Mouse (Mus musculus) testis, adult 2 months (tissue): ENCODE data around the gene Crtc3.

Experiments used
- CTCF ChIP-seq: fragments of 200-500 bp; IDR thresholded peaks from 2 replicates; pipeline ENCODE4 v1.5.1; 2012; ENCODE audit warnings: low read depth, mild to moderate bottlenecking, inconsistent platforms, low read length, moderate library complexity; ENCODE audit not compliant: control insufficient read depth, insufficient read depth, insufficient replicate concordance
- POLR2A ChIP-seq: fragments of 200-500 bp; IDR thresholded peaks from 2 replicates; pipeline ENCODE4 v1.6.1; 2012; ENCODE audit warnings: low read depth, mild to moderate bottlenecking, inconsistent platforms, low read length, moderate library complexity; ENCODE audit not compliant: control insufficient read depth

GRCm38 (mm10) chr7:80573076-80573475 lies 115.6 kb downstream of the Crtc3 start:
- TF ChIP-seq CTCF (no peak), POLR2A (no peak)
